Mouse (Mus musculus) B cell, adult 2 months (primary cell): ENCODE data around the gene 4921524J17Rik.

Experiments
- DNase-seq, 2 experiments: peaks; one replicate each; pipeline ENCODE4 v3.0.0; 2022

4921524J17Rik gene

GRCm38 (mm10) chr8:85441564-85441963 is 8.9 kb upstream of the 4921524J17Rik start:
- DNase-seq: no peak

GRCm38 (mm10) chr8:85435736-85436135 is 3.1 kb upstream of the 4921524J17Rik start:
- DNase-seq: no peak

- DNase-seq: no peak
Observed at GRCm38 (mm10) chr8:85434817-85435216, 2.2 kb upstream of the 4921524J17Rik start.

GRCm38 (mm10) chr8:85433017-85433393 is 372 bp upstream of the 4921524J17Rik start:
- no peak for DNase-seq

GRCm38 (mm10) chr8:85431281-85432167 is 1.1 kb downstream of the 4921524J17Rik start:
- no peak for DNase-seq

GRCm38 (mm10) chr8:85430801-85431200 is 1.8 kb downstream of the 4921524J17Rik start:
- no peak for DNase-seq

GRCm38 (mm10) chr8:85429219-85429618 is 3.4 kb downstream of the 4921524J17Rik start:
- no peak for DNase-seq

- no peak for DNase-seq
Observed at GRCm38 (mm10) chr8:85427026-85427425, 5.6 kb downstream of the 4921524J17Rik start.

- DNase-seq: no peak
Observed at GRCm38 (mm10) chr8:85421329-85421728, 11.3 kb downstream of the 4921524J17Rik start.

- DNase-seq: no peak
Observed at GRCm38 (mm10) chr8:85408526-85408925, 24.1 kb downstream of the 4921524J17Rik start.

- DNase-seq: peak; percentile 47 to 60
Observed at GRCm38 (mm10) chr8:85408053-85408505, 24.6 kb downstream of the 4921524J17Rik start.

- no peak for DNase-seq
Observed at GRCm38 (mm10) chr8:85405961-85406360, 26.7 kb downstream of the 4921524J17Rik start.

GRCm38 (mm10) chr8:85405418-85405817 is 27.2 kb downstream of the 4921524J17Rik start:
- DNase-seq: no peak

- no peak for DNase-seq
Observed at GRCm38 (mm10) chr8:85398548-85398947, 34.1 kb downstream of the 4921524J17Rik start.

- DNase-seq: peak; percentile 55 to 64
Observed at GRCm38 (mm10) chr8:85397508-85397907, 35.1 kb downstream of the 4921524J17Rik start.

GRCm38 (mm10) chr8:85396432-85397079 is 36.1 kb downstream of the 4921524J17Rik start:
- DNase-seq: no peak

GRCm38 (mm10) chr8:85395681-85396431 is 36.8 kb downstream of the 4921524J17Rik start:
- DNase-seq: no peak

GRCm38 (mm10) chr8:85395017-85395416 is 37.6 kb downstream of the 4921524J17Rik start:
- no peak for DNase-seq

- no peak for DNase-seq
Observed at GRCm38 (mm10) chr8:85393199-85393598, 39.4 kb downstream of the 4921524J17Rik start.

GRCm38 (mm10) chr8:85391438-85391837 is 41.2 kb downstream of the 4921524J17Rik start:
- DNase-seq: no peak

GRCm38 (mm10) chr8:85386205-85386604 is 46.4 kb downstream of the 4921524J17Rik start, which contains the start of gene Mylk3:
Mylk3 (minus strand) TSS chr8:85386345.
- DNase-seq: no peak

GRCm38 (mm10) chr8:85381926-85382325 is 50.7 kb downstream of the 4921524J17Rik start:
- no peak for DNase-seq

GRCm38 (mm10) chr8:85380824-85381209 is 51.8 kb downstream of the 4921524J17Rik start:
- DNase-seq: no peak
